Mouse (Mus musculus) kidney, adult 18-20 months (tissue): ENCODE measurements around the gene Ankrd60.

Experiments used
- DNase-seq: peaks from one replicate; pipeline ENCODE4 v3.0.0; 2021

Gene Ankrd60

GRCm38 (mm10) chr2:173583455-173583854 lies 5.3 kb upstream of the Ankrd60 start:
- peak; percentile 30 for DNase-seq

- no peak for DNase-seq
These were observed 4.7 kb upstream of the Ankrd60 start for GRCm38 (mm10) chr2:173582903-173583302.

- no peak for DNase-seq
These were observed 2.9 kb upstream of the Ankrd60 start for GRCm38 (mm10) chr2:173581096-173581495.

GRCm38 (mm10) chr2:173578595-173578994 lies 430 bp upstream of the Ankrd60 start:
- no peak for DNase-seq

GRCm38 (mm10) chr2:173564179-173564578 lies 14.0 kb downstream of the Ankrd60 start:
- no peak for DNase-seq

GRCm38 (mm10) chr2:173563336-173563735 lies 14.8 kb downstream of the Ankrd60 start:
- no peak for DNase-seq

GRCm38 (mm10) chr2:173561851-173562442 lies 16.2 kb downstream of the Ankrd60 start:
- peak; percentile 69 for DNase-seq

- no peak for DNase-seq
These were observed 19.3 kb downstream of the Ankrd60 start for GRCm38 (mm10) chr2:173558754-173559396.

GRCm38 (mm10) chr2:173553863-173554262 lies 24.3 kb downstream of the Ankrd60 start:
- DNase-seq, result peak; percentile 27

- DNase-seq, result no peak
These were observed 27.5 kb downstream of the Ankrd60 start for GRCm38 (mm10) chr2:173550681-173551080.

GRCm38 (mm10) chr2:173549236-173549635 lies 28.9 kb downstream of the Ankrd60 start:
- DNase-seq, result no peak

GRCm38 (mm10) chr2:173545992-173546703 lies 32.0 kb downstream of the Ankrd60 start:
- DNase-seq, result peak; percentile 82

- no peak for DNase-seq
These were observed 35.4 kb downstream of the Ankrd60 start for GRCm38 (mm10) chr2:173542716-173543115.

GRCm38 (mm10) chr2:173541748-173542147 lies 36.4 kb downstream of the Ankrd60 start:
- DNase-seq, result no peak

GRCm38 (mm10) chr2:173539781-173540180 lies 38.4 kb downstream of the Ankrd60 start:
- DNase-seq, result no peak

GRCm38 (mm10) chr2:173535886-173536285 lies 42.3 kb downstream of the Ankrd60 start:
- DNase-seq, result peak; percentile 57

GRCm38 (mm10) chr2:173535390-173535789 lies 42.8 kb downstream of the Ankrd60 start:
- DNase-seq, result peak; percentile 34

- DNase-seq, result no peak
These were observed 43.6 kb downstream of the Ankrd60 start for GRCm38 (mm10) chr2:173534581-173534980.

GRCm38 (mm10) chr2:173532711-173533462 lies 45.3 kb downstream of the Ankrd60 start:
- no peak for DNase-seq

- no peak for DNase-seq
These were observed 49.7 kb downstream of the Ankrd60 start for GRCm38 (mm10) chr2:173528493-173528892.

GRCm38 (mm10) chr2:173522376-173522775 lies 55.8 kb downstream of the Ankrd60 start, which contains the start of gene 1700021F07Rik:
1700021F07Rik (plus strand) TSS chr2:173522586.
- no peak for DNase-seq
